Mouse (Mus musculus): Measurements from ENCODE around the gene Abracl. TPM values are rescaled to one million over a fixed set of nuclear protein-coding genes. Genes with fewer than 3 reads are reported as not detected.

Abracl gene
- polyA plus RNA-seq (2015; fragmentation: Nextera tagmentation; extraction: Ambion mirVana): 239 and 373 TPM in 2 replicates

GRCm38 (mm10) chr10:18022741-18023347 lies at the start of gene Abracl:
Abracl (minus strand) TSS chr10:18023288.
- WGBS: under 1% methylated on average over 37 of the region's 37 CpGs

DNA sequence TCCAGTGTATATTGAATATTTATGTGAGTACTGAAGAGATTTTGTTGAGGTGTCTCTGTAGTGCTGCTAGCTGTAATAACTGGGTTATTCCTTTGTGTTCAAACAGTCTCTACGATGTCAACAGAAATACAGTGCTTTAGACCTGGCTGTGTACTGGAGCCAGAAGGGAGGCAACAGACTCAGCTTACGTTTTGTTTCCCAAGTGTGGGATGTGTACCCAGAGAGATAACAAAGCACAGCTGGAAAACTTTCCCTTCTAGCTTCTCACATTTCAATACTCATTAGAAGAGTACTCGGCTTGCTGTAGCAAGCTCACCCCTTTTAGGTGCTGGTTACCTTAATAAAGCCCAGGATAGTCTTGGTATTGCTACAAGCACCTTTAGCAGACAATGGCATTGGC lies 49.8 kb upstream of the Abracl start:
- WGBS: 82% methylated on average over 3 of the region's 3 CpGs
- Histone ChIP-seq H3K9me3 (replicated peaks) (no peaks in the 10 kb centered on the region), H3K9ac (no peak overlapping the region), H3K4me2 (no peak overlapping the region), H3K36me3 (ENCODE audit: poor library complexity, severe bottlenecking) (no peaks in the 10 kb centered on the region), H3K4me1 (peaks cover 20% of the 10 kb centered on the region), H3K27ac (no peak overlapping the region), H3K4me3 (no peak overlapping the region), H3K27me3 (no peaks in the 10 kb centered on the region)
- no peak for ATAC-seq

More at GRCm38 (mm10) chr10:18022741-18023347, at the start of gene Abracl:
- peak within 1 kb of the TSS; percentile 63 for H3K4me2 ChIP-seq
- peak within 1 kb of the TSS; percentile 75 for H3K4me3 ChIP-seq
- peaks cover 31% of the 10 kb centered on the region for H3K4me1 ChIP-seq
- no peaks in the 10 kb centered on the region for H3K27me3 ChIP-seq
- H3K36me3 ChIP-seq (ENCODE audit: poor library complexity, severe bottlenecking): peaks cover 8% of the 10 kb centered on the region
- H3K9me3 ChIP-seq (replicated peaks): no peaks in the 10 kb centered on the region
- peak; percentile 89 for ATAC-seq
- H3K27ac ChIP-seq: peak within 1 kb of the TSS; percentile 95
- peak within 1 kb of the TSS; percentile 85 for H3K9ac ChIP-seq

GRCm38 (mm10) chr10:18070616-18071015 lies 47.5 kb upstream of the Abracl start:
- Histone ChIP-seq H3K4me1 (peaks cover 25% of the 10 kb centered on the region), H3K27ac (no peak overlapping the region), H3K4me2 (no peak overlapping the region), H3K4me3 (no peak overlapping the region), H3K9ac (no peak overlapping the region), H3K9me3 (replicated peaks) (no peaks in the 10 kb centered on the region), H3K36me3 (ENCODE audit: poor library complexity, severe bottlenecking) (no peaks in the 10 kb centered on the region), H3K27me3 (no peaks in the 10 kb centered on the region)
- 93% methylated on average over 2 of the region's 2 CpGs for WGBS
- no peak for ATAC-seq

DNA sequence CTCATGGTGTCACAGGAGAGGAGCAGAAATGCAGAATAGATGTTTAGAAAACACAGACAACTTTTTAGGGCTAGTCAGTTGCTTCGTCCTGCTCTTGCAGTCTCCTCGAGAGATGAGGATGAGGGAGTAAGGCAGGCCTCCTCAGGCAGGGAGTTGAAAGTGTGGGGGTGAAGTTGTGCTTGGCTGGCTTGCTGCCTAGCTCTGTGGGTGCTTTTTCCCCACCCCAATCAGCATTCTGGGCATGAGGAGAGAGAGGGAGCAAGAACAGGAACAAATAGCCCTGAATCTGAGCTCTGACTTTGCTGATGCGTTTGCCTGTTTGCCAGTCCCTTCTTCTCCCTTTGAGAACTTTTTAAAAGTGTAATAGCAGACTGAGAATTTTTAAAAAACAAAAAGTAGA lies 47.1 kb upstream of the Abracl start:
- Histone ChIP-seq H3K27ac (no peak overlapping the region), H3K4me3 (no peak overlapping the region), H3K4me1 (peaks cover 25% of the 10 kb centered on the region), H3K9ac (no peak overlapping the region), H3K9me3 (replicated peaks) (no peaks in the 10 kb centered on the region), H3K27me3 (no peaks in the 10 kb centered on the region), H3K36me3 (ENCODE audit: poor library complexity, severe bottlenecking) (no peaks in the 10 kb centered on the region), H3K4me2 (no peak overlapping the region)
- WGBS: 73% methylated on average over 3 of the region's 3 CpGs
- no peak for ATAC-seq

DNA sequence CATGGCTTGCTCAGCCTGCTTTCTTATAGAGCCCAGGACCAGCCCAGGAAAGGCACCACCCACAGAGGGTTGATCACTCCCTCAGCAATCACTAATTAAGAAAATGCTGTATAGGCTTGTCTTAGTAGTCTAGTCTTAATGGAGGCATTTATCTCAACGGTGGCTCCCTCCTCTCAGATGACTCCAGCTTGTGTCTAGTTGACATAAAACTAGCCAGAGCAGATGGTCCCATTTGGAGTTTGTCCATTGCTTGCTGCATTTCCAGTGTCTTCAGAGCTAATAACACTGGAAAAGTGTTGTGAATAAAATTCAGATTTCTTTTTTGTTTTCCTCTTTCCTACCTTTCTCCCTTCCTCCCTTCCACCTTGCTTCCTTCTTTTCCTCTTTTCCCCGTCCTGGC lies 46.5 kb upstream of the Abracl start:
- Histone ChIP-seq H3K9ac (no peak overlapping the region), H3K27me3 (no peaks in the 10 kb centered on the region), H3K4me2 (no peak overlapping the region), H3K4me3 (no peak overlapping the region), H3K27ac (no peak overlapping the region), H3K36me3 (ENCODE audit: poor library complexity, severe bottlenecking) (no peaks in the 10 kb centered on the region), H3K4me1 (peaks cover 25% of the 10 kb centered on the region), H3K9me3 (replicated peaks) (no peaks in the 10 kb centered on the region)
- WGBS: 67% methylated on average over 2 of the region's 2 CpGs
- peak; percentile 31; the same call in 1 of the 2 replicates for ATAC-seq

GRCm38 (mm10) chr10:18068880-18069279 lies 45.8 kb upstream of the Abracl start:
- ATAC-seq: no peak
- no peak overlapping the region for H3K4me3 ChIP-seq
- H3K36me3 ChIP-seq (ENCODE audit: poor library complexity, severe bottlenecking): no peaks in the 10 kb centered on the region
- H3K27me3 ChIP-seq: no peaks in the 10 kb centered on the region
- no peak overlapping the region for H3K4me2 ChIP-seq
- no peaks in the 10 kb centered on the region for H3K9me3 ChIP-seq (replicated peaks)
- H3K9ac ChIP-seq: no peak overlapping the region
- 88% methylated on average over 2 of the region's 2 CpGs for WGBS
- H3K4me1 ChIP-seq: peaks cover 25% of the 10 kb centered on the region
- no peak overlapping the region for H3K27ac ChIP-seq

DNA sequence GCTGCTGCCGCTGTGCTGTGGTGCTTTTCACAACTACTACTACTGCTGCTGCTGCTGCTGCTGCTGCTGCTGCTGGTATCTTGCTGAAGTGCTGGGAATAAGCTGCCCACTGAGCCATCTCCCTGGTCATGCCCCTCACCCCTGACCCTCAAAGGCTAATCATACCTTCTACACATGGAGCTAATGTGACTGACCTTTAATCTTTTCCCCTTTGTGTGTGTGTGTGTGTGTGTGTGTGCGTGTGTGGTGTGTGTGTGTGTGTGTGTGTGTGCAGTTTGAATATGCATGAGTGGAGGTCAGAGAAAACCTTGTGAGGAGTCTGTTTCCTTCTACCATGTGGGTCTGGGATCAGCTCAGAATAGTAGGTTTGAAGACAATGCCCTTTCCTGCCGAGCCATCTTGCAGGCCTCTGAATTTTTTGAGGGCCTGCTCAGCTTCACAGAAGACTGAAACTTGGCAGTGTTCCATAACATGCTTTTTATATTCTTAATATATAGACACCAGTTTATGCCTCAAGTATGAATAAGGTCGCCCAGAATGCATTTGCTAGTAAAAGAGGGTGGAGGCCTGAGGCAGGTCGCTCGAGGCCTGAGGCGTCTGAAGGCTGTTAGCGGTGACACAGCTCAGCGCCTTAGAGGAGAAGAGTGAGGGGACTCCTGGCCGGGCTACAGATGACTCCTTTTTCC lies 44.8 kb upstream of the Abracl start:
- H3K27ac ChIP-seq: no peak overlapping the region
- H3K27me3 ChIP-seq: no peaks in the 10 kb centered on the region
- H3K9ac ChIP-seq: no peak overlapping the region
- H3K36me3 ChIP-seq (ENCODE audit: poor library complexity, severe bottlenecking): no peaks in the 10 kb centered on the region
- WGBS: 63% methylated on average over 10 of the region's 10 CpGs
- H3K9me3 ChIP-seq (replicated peaks): no peaks in the 10 kb centered on the region
- no peak overlapping the region for H3K4me3 ChIP-seq
- no peak for ATAC-seq
- no peak overlapping the region for H3K4me2 ChIP-seq
- H3K4me1 ChIP-seq: peaks cover 25% of the 10 kb centered on the region

GRCm38 (mm10) chr10:18066031-18066439 lies 42.9 kb upstream of the Abracl start:
- WGBS: 78% methylated on average over 10 of the region's 10 CpGs
- H3K4me2 ChIP-seq: no peak overlapping the region
- H3K9me3 ChIP-seq (replicated peaks): no peaks in the 10 kb centered on the region
- no peaks in the 10 kb centered on the region for H3K27me3 ChIP-seq
- peaks cover 25% of the 10 kb centered on the region for H3K4me1 ChIP-seq
- ATAC-seq: no peak
- H3K27ac ChIP-seq: no peak overlapping the region
- H3K36me3 ChIP-seq (ENCODE audit: poor library complexity, severe bottlenecking): no peaks in the 10 kb centered on the region
- no peak overlapping the region for H3K4me3 ChIP-seq
- H3K9ac ChIP-seq: no peak overlapping the region

- 84% methylated on average over 7 of the region's 7 CpGs for WGBS
- H3K4me2 ChIP-seq: no peak overlapping the region
- peak; percentile 52; the same call in 1 of the 2 replicates for ATAC-seq
These were observed 41.6 kb upstream of the Abracl start for GRCm38 (mm10) chr10:18064606-18065228.

GRCm38 (mm10) chr10:18061533-18061932 lies 38.4 kb upstream of the Abracl start:
- 95% methylated on average over 4 of the region's 4 CpGs for WGBS
- no peak for ATAC-seq
- Histone ChIP-seq H3K36me3 (ENCODE audit: poor library complexity, severe bottlenecking) (no peaks in the 10 kb centered on the region), H3K27ac (no peak overlapping the region), H3K4me1 (peaks cover 28% of the 10 kb centered on the region), H3K4me3 (no peak overlapping the region), H3K4me2 (no peak overlapping the region), H3K9me3 (replicated peaks) (no peaks in the 10 kb centered on the region), H3K27me3 (no peaks in the 10 kb centered on the region), H3K9ac (no peak overlapping the region)

More at GRCm38 (mm10) chr10:18064606-18065228, 41.6 kb upstream of the Abracl start:
- Histone ChIP-seq H3K36me3 (ENCODE audit: poor library complexity, severe bottlenecking) (no peaks in the 10 kb centered on the region), H3K27ac (no peak overlapping the region), H3K9me3 (replicated peaks) (no peaks in the 10 kb centered on the region), H3K4me3 (no peak overlapping the region), H3K9ac (no peak overlapping the region), H3K27me3 (no peaks in the 10 kb centered on the region), H3K4me1 (peaks cover 16% of the 10 kb centered on the region)

DNA sequence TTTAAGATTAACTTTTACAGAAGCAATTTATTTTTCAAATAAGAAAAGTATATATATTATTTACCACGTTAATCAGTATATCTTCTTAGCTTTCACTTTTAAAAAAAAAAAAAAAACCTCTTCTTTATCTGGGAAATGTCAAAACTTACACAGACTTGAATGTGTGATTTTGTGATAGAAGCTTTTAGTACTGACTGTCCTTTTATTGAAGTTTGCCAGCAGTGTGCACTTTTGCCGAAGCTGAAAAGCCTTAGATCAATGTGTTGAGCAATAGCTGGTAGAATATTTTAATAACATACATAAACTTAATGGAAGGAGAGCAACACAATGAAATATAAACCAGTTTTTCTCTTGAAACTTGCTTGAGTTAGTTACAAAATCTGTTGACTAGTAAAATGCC lies 37.7 kb upstream of the Abracl start:
- Histone ChIP-seq H3K36me3 (ENCODE audit: poor library complexity, severe bottlenecking) (no peaks in the 10 kb centered on the region), H3K4me3 (no peak overlapping the region), H3K27ac (no peak overlapping the region), H3K4me2 (no peak overlapping the region), H3K4me1 (peaks cover 28% of the 10 kb centered on the region), H3K9me3 (replicated peaks) (no peaks in the 10 kb centered on the region), H3K9ac (no peak overlapping the region), H3K27me3 (no peaks in the 10 kb centered on the region)
- no peak for ATAC-seq
- WGBS: 88% methylated on average over 2 of the region's 2 CpGs

- Histone ChIP-seq H3K27me3 (no peaks in the 10 kb centered on the region), H3K4me1 (peaks cover 28% of the 10 kb centered on the region), H3K9me3 (replicated peaks) (no peaks in the 10 kb centered on the region), H3K27ac (no peak overlapping the region), H3K9ac (no peak overlapping the region), H3K4me2 (no peak overlapping the region), H3K4me3 (no peak overlapping the region), H3K36me3 (ENCODE audit: poor library complexity, severe bottlenecking) (no peaks in the 10 kb centered on the region)
- 89% methylated on average over 13 of the region's 13 CpGs for WGBS
- ATAC-seq: no peak
These were observed 36.7 kb upstream of the Abracl start for GRCm38 (mm10) chr10:18059807-18060206.
